8 mouse cellular contexts compared by ENCODE assay signal in the genomic region with DNA sequence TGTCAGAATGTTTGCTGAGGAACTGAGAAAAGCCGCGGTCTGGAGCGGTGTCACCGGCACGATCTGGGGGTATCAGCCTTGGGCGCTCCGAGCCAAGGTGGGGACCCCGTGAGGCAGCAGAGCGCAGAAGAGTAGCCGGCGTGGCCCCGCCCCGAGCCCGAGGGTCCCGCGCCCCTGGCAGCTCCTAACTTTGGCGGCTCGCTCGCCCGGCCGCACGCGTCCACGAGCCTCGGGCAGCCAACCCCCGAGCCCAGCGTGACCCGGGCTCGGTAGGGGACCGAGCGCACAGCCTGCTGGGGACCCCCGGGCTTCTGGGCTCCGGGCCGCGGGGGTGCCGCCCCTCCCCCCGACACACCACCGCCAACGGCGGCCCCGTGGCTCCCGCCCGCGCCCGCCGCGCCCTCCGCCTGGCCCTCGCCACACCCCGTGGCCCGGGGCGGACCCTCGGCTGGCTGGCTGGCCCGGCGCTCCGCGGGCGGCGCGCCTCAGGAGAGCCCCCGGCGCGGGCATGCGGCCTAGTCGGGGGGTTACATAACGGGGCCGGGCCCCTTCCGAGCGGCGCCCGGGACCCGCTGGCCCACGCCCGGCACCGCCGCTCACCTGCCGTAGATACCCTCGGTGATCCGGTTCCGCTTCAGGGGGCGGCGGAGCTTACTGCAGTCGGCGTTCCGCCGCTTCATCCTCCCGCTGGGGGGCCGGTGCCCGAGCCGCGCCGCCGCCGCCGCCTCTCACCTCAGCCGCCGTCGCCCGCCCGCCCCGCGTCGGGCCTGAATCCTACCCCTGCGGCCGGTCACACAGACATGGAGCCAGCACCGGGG. TPM values are rescaled to one million over a fixed set of nuclear protein-coding genes. Genes with fewer than 3 reads are reported as not detected.
DNase-seq lines count a peak whose midpoint lies in the region; ATAC-seq and TF ChIP-seq lines count a peak whose summit lies in the region.

No protein-coding gene starts in this region.

- H3K27ac ChIP-seq in kidney, embryonic 15.5 days = peak overlapping the region; percentile 85
- H3K27ac ChIP-seq in bone marrow, adult 2 months (ENCODE audit: control insufficient read depth, insufficient read depth, low read depth, low read length, poor library complexity) = peak overlapping the region; percentile 71
- H3K27ac ChIP-seq in forebrain, embryonic 13.5 days = peak overlapping the region; percentile 99
- H3K27ac ChIP-seq in intestine, embryonic 15.5 days = peak overlapping the region; percentile 78
- peak overlapping the region; percentile 91 for H3K27ac ChIP-seq in lung, embryonic 14.5 days (ENCODE audit: low read depth)

- H3K9ac ChIP-seq in kidney, embryonic 15.5 days = peak overlapping the region; percentile 95
- H3K9ac ChIP-seq in forebrain, embryonic 13.5 days = peak overlapping the region; percentile 98
- peak overlapping the region; percentile 83 for H3K9ac ChIP-seq in intestine, embryonic 15.5 days
- peak overlapping the region; percentile 94 for H3K9ac ChIP-seq in lung, embryonic 14.5 days

- peak; percentile 22 for ATAC-seq in kidney, embryonic 15.5 days (replicated peaks; ENCODE audit: low FRiP score)
- peak; percentile 25 for ATAC-seq in forebrain, embryonic 13.5 days
- ATAC-seq in intestine, embryonic 15.5 days = peak; percentile 55
- ATAC-seq in lung, embryonic 14.5 days (ENCODE audit: insufficient read depth) = peak; percentile 15
- 0 out of 2 replicates have a peak, but pooled peaks have one; percentile 0 for ATAC-seq in neutrophil, adult 5-6 weeks (ENCODE audit: extremely low read depth, insufficient number of reproducible peaks, low FRiP score, poor library complexity, severe bottlenecking)

- no peak for TF ChIP-seq POLR2A in bone marrow, adult 2 months (IDR thresholded peaks at IDR 0.05; ENCODE audit: borderline replicate concordance, control insufficient read depth, low read depth, low read length)

- H3K9me3 ChIP-seq in kidney, embryonic 15.5 days (replicated peaks) = no peaks in the 10 kb centered on the region
- no peaks in the 10 kb centered on the region for H3K9me3 ChIP-seq in forebrain, embryonic 13.5 days (replicated peaks)
- no peaks in the 10 kb centered on the region for H3K9me3 ChIP-seq in intestine, embryonic 15.5 days
- H3K9me3 ChIP-seq in lung, embryonic 14.5 days (ENCODE audit: low read depth, low read length) = no peaks in the 10 kb centered on the region

- peaks cover 49% of the 10 kb centered on the region for H3K4me1 ChIP-seq in kidney, embryonic 15.5 days
- peaks cover 2% of the 10 kb centered on the region; the same call in 1 of the 2 replicates for H3K4me1 ChIP-seq in bone marrow, adult 2 months (ENCODE audit: control insufficient read depth, insufficient read depth, low read length)
- peaks cover 31% of the 10 kb centered on the region for H3K4me1 ChIP-seq in forebrain, embryonic 13.5 days
- H3K4me1 ChIP-seq in intestine, embryonic 15.5 days (replicated peaks) = peaks cover 12% of the 10 kb centered on the region; the same call in 1 of the 2 replicates
- H3K4me1 ChIP-seq in lung, embryonic 14.5 days (ENCODE audit: insufficient read depth) = peaks cover 11% of the 10 kb centered on the region

- no peak for TF ChIP-seq CTCF in bone marrow, adult 2 months (IDR thresholded peaks at IDR 0.05; ENCODE audit: control insufficient read depth, insufficient read depth, low read length)
- TF ChIP-seq CTCF in lung, embryonic 14.5 days (IDR thresholded peaks at IDR 0.05; ENCODE audit: low read depth) = no peak

- H3K4me2 ChIP-seq in kidney, embryonic 15.5 days = peak overlapping the region; percentile 84
- peak overlapping the region; percentile 76 for H3K4me2 ChIP-seq in forebrain, embryonic 13.5 days
- H3K4me2 ChIP-seq in intestine, embryonic 15.5 days (replicated peaks) = peak overlapping the region; percentile 89
- H3K4me2 ChIP-seq in lung, embryonic 14.5 days = peak overlapping the region; percentile 83

- DNase-seq in kidney, adult 8-10 months = no peak
- peak; percentile 53 for DNase-seq in lung, embryonic 14.5 days
- peak; percentile 59 for DNase-seq in thymus, postnatal 25 days

- H3K27me3 ChIP-seq in kidney, embryonic 15.5 days = no peaks in the 10 kb centered on the region
- H3K27me3 ChIP-seq in forebrain, embryonic 13.5 days = peaks cover 19% of the 10 kb centered on the region
- no peaks in the 10 kb centered on the region for H3K27me3 ChIP-seq in intestine, embryonic 15.5 days (replicated peaks)
- H3K27me3 ChIP-seq in lung, embryonic 14.5 days (ENCODE audit: insufficient read depth, low read length) = no peaks in the 10 kb centered on the region

- under 1% methylated on average over 91 of the region's 106 CpGs for WGBS in kidney, embryonic 15.5 days
- WGBS in bone marrow, adult 2 months = under 1% methylated on average over 103 of the region's 106 CpGs
- WGBS in forebrain, embryonic 13.5 days = under 1% methylated on average over 42 of the region's 106 CpGs
- WGBS in intestine, embryonic 15.5 days = under 1% methylated on average over 85 of the region's 106 CpGs
- WGBS in lung, embryonic 14.5 days = under 1% methylated on average over 98 of the region's 106 CpGs

- no peaks in the 10 kb centered on the region for H3K36me3 ChIP-seq in kidney, embryonic 15.5 days
- H3K36me3 ChIP-seq in forebrain, embryonic 13.5 days (ENCODE audit: poor library complexity, severe bottlenecking) = no peaks in the 10 kb centered on the region
- no peaks in the 10 kb centered on the region for H3K36me3 ChIP-seq in intestine, embryonic 15.5 days
- H3K36me3 ChIP-seq in lung, embryonic 14.5 days (ENCODE audit: insufficient read depth) = no peaks in the 10 kb centered on the region

- H3K4me3 ChIP-seq in kidney, embryonic 15.5 days (replicated peaks) = peak overlapping the region; percentile 98
- peak overlapping the region; percentile 71 for H3K4me3 ChIP-seq in bone marrow, adult 2 months (replicated peaks; ENCODE audit: control insufficient read depth, low read depth, low read length)
- H3K4me3 ChIP-seq in forebrain, embryonic 13.5 days = peak overlapping the region; percentile 99
- H3K4me3 ChIP-seq in intestine, embryonic 15.5 days (replicated peaks) = peak overlapping the region; percentile 86
- H3K4me3 ChIP-seq in lung, embryonic 14.5 days (ENCODE audit: low read depth, low read length) = peak overlapping the region; percentile 96

RNA-seq across cellular contexts. Expression of gene Maco1, which starts 0.5 kb away (rescaled TPM):
- polyA plus RNA-seq in kidney, embryonic 15.5 days (2015; fragmentation: Nextera tagmentation; extraction: Ambion mirVana) = 38.4 and 39.7 TPM in 2 replicates
- 17.6 and 24.3 TPM in 2 replicates for polyA plus RNA-seq in bone marrow, adult 2 months (2011; ENCODE audit: insufficient read depth, insufficient read length, low replicate concordance, missing spikeins)
- 91.3 and 91.8 TPM in 2 replicates for polyA plus RNA-seq in forebrain, embryonic 13.5 days (2015; fragmentation: Nextera tagmentation; extraction: Ambion mirVana)
- 28.6 and 31.2 TPM in 2 replicates for polyA plus RNA-seq in intestine, embryonic 15.5 days (2015; fragmentation: Nextera tagmentation; extraction: Ambion mirVana)
- polyA plus RNA-seq in lung, embryonic 14.5 days (2014; fragmentation: Nextera tagmentation; extraction: Ambion mirVana) = 34.4 and 36.5 TPM in 2 replicates
- total RNA-seq in neutrophil, adult 5-6 weeks (2017) = 36.6 and 42.2 TPM in 2 replicates

RNA-seq across cellular contexts. Expression of gene Rhd, which starts 11.7 kb away (rescaled TPM):
- polyA plus RNA-seq in kidney, embryonic 15.5 days (2015; fragmentation: Nextera tagmentation; extraction: Ambion mirVana) = 5.7 and 7.9 TPM in 2 replicates
- polyA plus RNA-seq in bone marrow, adult 2 months (2011; ENCODE audit: insufficient read depth, insufficient read length, low replicate concordance, missing spikeins) = 147 and 211 TPM in 2 replicates
- 1.5 TPM in 2 replicates for polyA plus RNA-seq in forebrain, embryonic 13.5 days (2015; fragmentation: Nextera tagmentation; extraction: Ambion mirVana)
- polyA plus RNA-seq in intestine, embryonic 15.5 days (2015; fragmentation: Nextera tagmentation; extraction: Ambion mirVana) = 7.9 and 8.4 TPM in 2 replicates
- polyA plus RNA-seq in lung, embryonic 14.5 days (2014; fragmentation: Nextera tagmentation; extraction: Ambion mirVana) = 1.6 and 1.7 TPM in 2 replicates
- 0.98 TPM in 1 of 2 replicates, not detected in the other for total RNA-seq in neutrophil, adult 5-6 weeks (2017)

Comparison
In these comparisons a context has a peak if more than half of its experiments do, and no peak if none do; other contexts are left out.
1. ATAC-seq: peak in every context shown above with its lines; median percentile 55 in intestine, embryonic 15.5 days; 25 in forebrain, embryonic 13.5 days; 22 in kidney, embryonic 15.5 days; 15 in lung, embryonic 14.5 days; 0 in neutrophil, adult 5-6 weeks.
2. DNase-seq: peak in lung, embryonic 14.5 days (single experiment) and thymus, postnatal 25 days (single experiment); none in kidney, adult 8-10 months (0 of 2).
3. RNA of gene Rhd, which starts 11.7 kb away (polyA plus RNA-seq): 147 to 211 TPM in bone marrow, adult 2 months; 5.7 to 7.9 TPM in kidney, embryonic 15.5 days, 7.9 to 8.4 TPM in intestine, embryonic 15.5 days, 1.6 to 1.7 TPM in lung, embryonic 14.5 days and 1.5 TPM in forebrain, embryonic 13.5 days; every median in the first group is over 10 times any median in the second.
4. Peak in every context shown above with its lines, with median percentiles within 50 percentile points of each other: H3K27ac ChIP-seq, H3K4me2 ChIP-seq, H3K4me3 ChIP-seq and H3K9ac ChIP-seq.